12 mouse cellular contexts compared by ENCODE assay signal in the genomic region with DNA sequence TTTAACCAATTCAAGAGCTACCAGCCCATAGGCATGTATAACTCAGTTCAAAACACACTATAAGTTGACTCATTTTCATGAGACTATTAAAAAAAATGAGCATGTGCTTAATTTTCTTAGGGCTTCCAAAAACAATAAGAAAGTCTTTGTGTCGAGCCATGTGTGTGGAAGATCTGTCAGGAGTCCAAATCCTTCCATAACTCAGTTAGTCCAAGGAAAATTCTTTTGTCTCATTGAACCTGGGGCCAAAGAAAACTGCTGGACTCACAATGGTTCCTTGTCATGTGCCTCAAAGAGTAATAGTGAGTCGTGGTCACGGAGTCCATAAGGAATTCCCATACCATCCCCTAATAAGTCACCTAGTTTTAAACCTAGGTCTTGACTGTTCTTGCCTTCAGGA.
"Had no signal": no experiment of that assay in that cellular context is flagged by ENCODE, and none has a peak within 500 bp of the region (broad histone marks: within the 10 kb centered on the region; RNA-seq: fewer than 3 reads in every experiment).

No protein-coding gene starts in this region.

- DNase-seq: kidney, adult 8-10 months; kidney, postnatal 4 days; lung, embryonic 14.5 days; lung, postnatal 10 days; lung, postnatal 4 days; midbrain, embryonic 14.5 days; thymus, postnatal 36 days had no signal

- H3K27ac ChIP-seq: layer of hippocampus, adult 2 months; limb, embryonic 15.5 days; liver, embryonic 12.5 days; midbrain, embryonic 10.5 days; neural tube, embryonic 12.5 days had no signal

- ATAC-seq: liver, embryonic 12.5 days had no signal

- H3K36me3 ChIP-seq: limb, embryonic 15.5 days; liver, embryonic 12.5 days; midbrain, embryonic 10.5 days; neural tube, embryonic 12.5 days had no signal

- H3K9ac ChIP-seq: limb, embryonic 15.5 days; liver, embryonic 12.5 days; lung, embryonic 14.5 days; neural tube, embryonic 12.5 days had no signal

- H3K4me1 ChIP-seq: limb, embryonic 15.5 days; liver, embryonic 12.5 days; midbrain, embryonic 10.5 days; neural tube, embryonic 12.5 days had no signal

- H3K9me3 ChIP-seq: limb, embryonic 15.5 days; liver, embryonic 12.5 days; midbrain, embryonic 10.5 days; neural tube, embryonic 12.5 days had no signal

- H3K4me3 ChIP-seq: layer of hippocampus, adult 2 months; limb, embryonic 15.5 days; liver, embryonic 12.5 days; midbrain, embryonic 10.5 days; neural tube, embryonic 12.5 days had no signal

- H3K27me3 ChIP-seq: limb, embryonic 15.5 days; liver, embryonic 12.5 days; neural tube, embryonic 12.5 days had no signal

- H3K4me2 ChIP-seq: limb, embryonic 15.5 days; liver, embryonic 12.5 days; lung, embryonic 14.5 days; neural tube, embryonic 12.5 days had no signal
